Mouse (Mus musculus) megakaryocyte, embryonic 14.5 days (primary cell): ENCODE results near the gene Isyna1.

Source experiments
- FLI1 ChIP-seq: IDR thresholded peaks from 2 replicates; pipeline ENCODE4 v1.6.1; 2012; ENCODE audit warnings: low read length, inconsistent platforms, mixed read lengths
- GATA1 ChIP-seq: IDR thresholded peaks from 3 replicates; pipeline ENCODE4 v1.6.1; 2012; ENCODE audit warnings: mixed read lengths, low read length, inconsistent platforms, borderline replicate concordance

DNA sequence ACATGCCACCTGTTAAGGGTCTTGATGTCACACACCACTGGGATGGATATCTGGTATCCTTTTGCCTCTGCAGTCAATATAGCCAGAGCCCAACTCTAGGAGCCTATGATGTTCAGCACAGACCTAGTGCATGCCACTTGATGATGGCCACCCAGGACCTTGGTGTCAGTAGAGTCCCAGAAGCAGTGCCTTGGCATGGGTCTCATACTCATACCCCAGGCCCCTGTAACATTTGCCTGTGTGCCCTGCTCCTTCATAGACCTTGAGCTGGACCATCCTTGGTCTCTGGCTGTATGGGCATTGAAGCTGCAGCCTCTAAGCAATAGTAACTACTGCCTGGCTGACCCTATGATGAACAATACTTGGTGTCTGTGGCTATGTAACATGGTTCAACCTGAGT, 19.9 kb upstream of the Isyna1 start:
- TF ChIP-seq GATA1 (no peak), FLI1 (no peak)
